Mouse (Mus musculus) c-Kit-positive CD71-positive TER-119-positive erythroid progenitor cells, embryonic 14.5 days (primary cell): Measurements from ENCODE around the gene Cenpj.

Source experiments
- DNase-seq: peaks from one replicate; pipeline ENCODE4 v3.0.0-alpha.2; 2013; ENCODE audit warnings: low spot score

Cenpj gene

GRCm38 (mm10) chr14:56545491-56545890 lies 29.7 kb downstream of the Cenpj start:
- DNase-seq = no peak

DNA sequence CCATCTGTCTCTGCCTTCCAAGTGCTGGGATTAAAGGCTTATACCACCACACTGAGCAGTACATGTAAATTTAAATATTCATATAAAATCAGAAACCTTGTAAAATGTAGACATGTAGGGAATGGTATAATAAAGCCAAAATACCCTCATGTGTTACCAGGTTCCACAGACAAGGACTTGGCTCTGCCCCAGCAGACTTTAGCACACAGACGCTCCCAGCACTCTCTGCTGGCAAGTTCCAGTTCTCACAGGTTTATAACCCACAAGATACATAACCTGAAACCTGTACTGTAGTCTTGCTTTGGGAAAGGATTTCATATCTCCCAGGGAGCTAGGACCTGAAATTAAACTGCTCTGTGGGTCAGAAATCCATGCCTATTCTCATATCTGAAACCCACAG lies 30.3 kb downstream of the Cenpj start:
- no peak for DNase-seq

GRCm38 (mm10) chr14:56530788-56531187 lies 44.4 kb downstream of the Cenpj start:
- DNase-seq = no peak

DNA sequence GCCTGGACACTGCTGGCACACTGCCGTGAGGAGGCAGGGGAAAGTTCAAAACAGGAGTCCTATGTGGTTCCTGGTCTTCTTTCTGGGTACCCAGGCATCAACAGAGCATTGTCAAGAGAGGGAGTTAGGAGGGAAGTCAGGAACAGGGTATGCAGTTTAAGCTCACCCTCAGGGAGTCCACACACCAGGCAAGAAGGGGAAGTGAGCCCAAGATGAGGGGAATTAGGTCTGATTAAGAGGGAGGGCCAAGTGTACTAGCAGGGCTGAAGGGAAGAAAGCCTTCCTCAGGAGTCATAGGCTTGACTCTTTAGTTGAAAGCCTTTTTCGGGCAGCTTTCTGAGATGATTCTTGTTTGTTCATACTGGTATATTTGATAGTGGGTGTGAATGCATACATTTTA lies 60.5 kb downstream of the Cenpj start:
- no peak for DNase-seq

- peak; percentile 13 for DNase-seq
Measured at GRCm38 (mm10) chr14:56512084-56512483, 63.1 kb downstream of the Cenpj start.

DNA sequence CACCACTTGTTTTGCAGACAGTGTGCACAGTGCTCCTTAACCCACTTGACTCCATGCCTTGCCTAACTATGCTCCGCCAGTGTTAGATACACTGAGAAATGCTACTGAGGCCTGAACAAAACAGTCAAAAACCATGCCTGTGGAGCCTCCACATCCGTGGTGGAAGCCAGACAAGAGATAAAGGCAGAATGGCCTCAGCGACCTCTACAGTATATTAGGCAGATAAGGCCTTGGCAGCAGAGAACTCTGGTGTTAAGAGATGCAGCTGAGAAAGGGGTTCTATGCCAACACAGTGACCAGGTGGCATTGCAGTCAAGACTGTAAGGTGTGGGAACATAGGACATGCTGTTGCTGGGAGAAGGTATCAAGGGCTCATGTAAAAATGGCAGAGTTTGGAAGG lies 68.5 kb downstream of the Cenpj start:
- DNase-seq = no peak

- DNase-seq = no peak
Measured at GRCm38 (mm10) chr14:56502407-56502806, 72.8 kb downstream of the Cenpj start.

DNA sequence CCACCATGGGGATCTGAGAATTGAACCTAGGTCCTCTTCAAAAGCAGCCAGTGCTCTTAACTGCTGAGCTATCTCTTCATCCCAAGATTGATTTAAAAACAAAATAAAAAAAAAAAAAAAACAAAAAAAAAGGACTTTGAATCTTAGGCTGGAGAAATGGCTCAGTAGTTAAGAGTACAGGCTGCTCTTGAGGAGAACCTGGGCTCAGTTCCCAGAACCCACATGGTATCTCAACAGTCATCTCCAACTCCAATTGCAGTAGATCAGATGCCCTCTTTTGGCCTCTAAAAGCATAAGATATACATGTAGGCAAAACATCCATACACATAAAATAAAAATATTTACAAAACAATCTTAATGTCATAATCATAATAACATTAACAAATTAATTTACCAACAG lies 85.4 kb downstream of the Cenpj start:
- no peak for DNase-seq
